Mouse (Mus musculus) midbrain, embryonic 16.5 days (tissue): ENCODE data around the gene Helz. TPM values are rescaled to one million over a fixed set of nuclear protein-coding genes. Genes with fewer than 3 reads are reported as not detected.

ENCODE experiments used
- microRNA-seq: library from miRNA; unstranded; fragments of <30 nt; microRNA quantifications from one replicate; pipeline ENCODE4, GENCODE M21; 2017
- polyA plus RNA-seq: library from polyadenylated mRNA; unstranded; fragments of >200 nt; fragmentation: Nextera tagmentation; extraction: Ambion mirVana; gene quantifications from 2 replicates; pipeline ENCODE4 v1.2.1, GENCODE M21; 2015

The Helz gene
- polyA plus RNA-seq, 1 experiment from 2014 or later = 16.6 TPM

Small RNA genes lying within 50 kb of the gene (microRNA-seq; reads per million reads assigned to microRNA genes)
- not detected for gene Mir6932

Other genes starting within 250 kb of the Helz start
- 44.8 and 48.0 TPM in 2 replicates for gene Pitpnc1, start 77.2 kb upstream of the Helz start, polyA plus RNA-seq
- gene Psmd12, start 68.4 kb upstream of the Helz start, polyA plus RNA-seq = 155 and 156 TPM in 2 replicates
- 0.27 and 0.48 TPM in 2 replicates for gene Cacng1, start 168.6 kb downstream of the Helz start, polyA plus RNA-seq
- 52.0 and 52.1 TPM in 2 replicates for gene Cacng4, start 246.6 kb downstream of the Helz start, polyA plus RNA-seq